Mouse (Mus musculus): ENCODE measurements at regions not wholly inside any gene's neighbourhood (a gene's known extent, or its start where the extent isn't known, plus 50 kb on each side); places are given as distances from the start of the nearest gene placed in this dataset.

- DNase-seq (ENCODE audit: low read depth, low spot score): no peak
These were observed 196.1 kb upstream of the Ppargc1a start for GRCm38 (mm10) chr5:51763599-51763998.

- no peak for DNase-seq (ENCODE audit: low read depth, low spot score)
These were observed 194.8 kb upstream of the Ppargc1a start for GRCm38 (mm10) chr5:51762352-51762751.

- no peak for DNase-seq (ENCODE audit: low read depth, low spot score)
These were observed 190.8 kb upstream of the Ppargc1a start for GRCm38 (mm10) chr5:51758289-51758688.

GRCm38 (mm10) chr5:51757864-51758263, 190.3 kb upstream of the Ppargc1a start:
- no peak for DNase-seq (ENCODE audit: low read depth, low spot score)

- DNase-seq (ENCODE audit: low read depth, low spot score): no peak
These were observed 184.5 kb upstream of the Ppargc1a start for GRCm38 (mm10) chr5:51752024-51752423.

- no peak for DNase-seq (ENCODE audit: low read depth, low spot score)
These were observed 182.9 kb upstream of the Ppargc1a start for GRCm38 (mm10) chr5:51750456-51750855.

- DNase-seq (ENCODE audit: low read depth, low spot score): no peak
These were observed 173.4 kb upstream of the Ppargc1a start for GRCm38 (mm10) chr5:51740893-51741292.

GRCm38 (mm10) chr5:51730241-51730640, 162.7 kb upstream of the Ppargc1a start:
- DNase-seq (ENCODE audit: low read depth, low spot score): no peak

GRCm38 (mm10) chr5:51729771-51730170, 162.2 kb upstream of the Ppargc1a start:
- DNase-seq (ENCODE audit: low read depth, low spot score): no peak

GRCm38 (mm10) chr5:51726762-51727161, 159.2 kb upstream of the Ppargc1a start:
- DNase-seq (ENCODE audit: low read depth, low spot score): no peak

GRCm38 (mm10) chr5:51718911-51719310, 151.4 kb upstream of the Ppargc1a start:
- no peak for DNase-seq (ENCODE audit: low read depth, low spot score)

GRCm38 (mm10) chr5:51718451-51718850, 150.9 kb upstream of the Ppargc1a start:
- DNase-seq (ENCODE audit: low read depth, low spot score): no peak

- no peak for DNase-seq (ENCODE audit: low read depth, low spot score)
These were observed 144.5 kb upstream of the Ppargc1a start for GRCm38 (mm10) chr5:51711860-51712560.

- DNase-seq (ENCODE audit: low read depth, low spot score): no peak
These were observed 143.1 kb upstream of the Ppargc1a start for GRCm38 (mm10) chr5:51710664-51711063.

- no peak for DNase-seq (ENCODE audit: low read depth, low spot score)
These were observed 142.0 kb upstream of the Ppargc1a start for GRCm38 (mm10) chr5:51709447-51709991.

GRCm38 (mm10) chr5:51679884-51680283, 112.4 kb upstream of the Ppargc1a start:
- DNase-seq (ENCODE audit: low read depth, low spot score): no peak

- no peak for DNase-seq (ENCODE audit: low read depth, low spot score)
These were observed 103.7 kb upstream of the Ppargc1a start for GRCm38 (mm10) chr5:51671190-51671589.

GRCm38 (mm10) chr5:51665241-51665640, 97.7 kb upstream of the Ppargc1a start:
- DNase-seq (ENCODE audit: low read depth, low spot score): no peak

- no peak for DNase-seq (ENCODE audit: low read depth, low spot score)
These were observed 90.8 kb upstream of the Ppargc1a start for GRCm38 (mm10) chr5:51658232-51658896.

- DNase-seq (ENCODE audit: low read depth, low spot score): no peak
These were observed 86.0 kb upstream of the Ppargc1a start for GRCm38 (mm10) chr5:51653507-51653906.

- DNase-seq (ENCODE audit: low read depth, low spot score): no peak
These were observed 56.9 kb upstream of the Ppargc1a start for GRCm38 (mm10) chr5:51624400-51624799.

Measured in c-Kit-negative CD71-positive TER-119-positive erythroid progenitor cells, embryonic 14.5 days (primary cell).